ENCODE assay signal across 24 mouse cellular contexts in genomic region chr17:56832918-56833317, GRCm38 (mm10). TPM values are rescaled to one million over a fixed set of nuclear protein-coding genes. Genes with fewer than 3 reads are reported as not detected.
"Had no signal": no experiment of that assay in that cellular context is flagged by ENCODE, and none has a peak within 500 bp of the region (broad histone marks: within the 10 kb centered on the region; RNA-seq: fewer than 3 reads in every experiment).

No protein-coding gene starts in this region.

- H3K4me3 ChIP-seq: midbrain, embryonic 10.5 days; midbrain, embryonic 13.5 days; midbrain, embryonic 15.5 days; myocyte; neural tube, embryonic 13.5 days; neural tube, embryonic 15.5 days; stomach, embryonic 15.5 days had no signal

- H3K4me2 ChIP-seq: lung, embryonic 14.5 days; midbrain, embryonic 13.5 days; midbrain, embryonic 15.5 days; neural tube, embryonic 13.5 days; neural tube, embryonic 15.5 days; stomach, embryonic 15.5 days had no signal

- H3K9me3 ChIP-seq: midbrain, embryonic 10.5 days; midbrain, embryonic 13.5 days; midbrain, embryonic 15.5 days; neural tube, embryonic 13.5 days; neural tube, embryonic 15.5 days; stomach, embryonic 15.5 days had no signal

- DNase-seq: lung, adult 18-20 months; lung, embryonic 14.5 days; lung, postnatal 10 days; lung, postnatal 4 days; retina, postnatal 1 day; right cerebral cortex, adult 18-20 months; right cerebral cortex, postnatal 25 days; thymus, adult 2 months; thymus, postnatal 25 days; thymus, postnatal 4 days had no signal

- H3K27ac ChIP-seq: liver, embryonic 14.5 days; midbrain, embryonic 10.5 days; midbrain, embryonic 13.5 days; midbrain, embryonic 15.5 days; neural tube, embryonic 13.5 days; neural tube, embryonic 15.5 days; stomach, embryonic 15.5 days; stomach, postnatal 0 days had no signal

- H3K9ac ChIP-seq: liver, embryonic 14.5 days; lung, embryonic 14.5 days; midbrain, embryonic 13.5 days; midbrain, embryonic 15.5 days; neural tube, embryonic 13.5 days; neural tube, embryonic 15.5 days; stomach, embryonic 15.5 days had no signal

- ATAC-seq: midbrain, embryonic 13.5 days; midbrain, embryonic 15.5 days had no signal

- H3K36me3 ChIP-seq: midbrain, embryonic 10.5 days; midbrain, embryonic 13.5 days; midbrain, embryonic 15.5 days; neural tube, embryonic 13.5 days; neural tube, embryonic 15.5 days; stomach, embryonic 15.5 days had no signal

- H3K27me3 ChIP-seq: stomach, embryonic 15.5 days had no signal

RNA-seq across cellular contexts. Expression of gene Acsbg2, which starts 41.3 kb away (rescaled TPM):
- polyA plus RNA-seq: liver, embryonic 14.5 days; liver, embryonic 16.5 days; lung, embryonic 14.5 days; lung, embryonic 16.5 days; midbrain, embryonic 10.5 days; midbrain, embryonic 13.5 days; midbrain, embryonic 15.5 days; myocyte; neural tube, embryonic 11.5 days; neural tube, embryonic 13.5 days; neural tube, embryonic 15.5 days; spleen, adult 2 months; stomach, embryonic 15.5 days; urinary bladder, adult 2 months had no signal
